Mouse (Mus musculus): ENCODE measurements at regions not wholly inside any gene's neighbourhood (a gene's known extent, or its start where the extent isn't known, plus 50 kb on each side); places are given as distances from the start of the nearest gene placed in this dataset.

DNA sequence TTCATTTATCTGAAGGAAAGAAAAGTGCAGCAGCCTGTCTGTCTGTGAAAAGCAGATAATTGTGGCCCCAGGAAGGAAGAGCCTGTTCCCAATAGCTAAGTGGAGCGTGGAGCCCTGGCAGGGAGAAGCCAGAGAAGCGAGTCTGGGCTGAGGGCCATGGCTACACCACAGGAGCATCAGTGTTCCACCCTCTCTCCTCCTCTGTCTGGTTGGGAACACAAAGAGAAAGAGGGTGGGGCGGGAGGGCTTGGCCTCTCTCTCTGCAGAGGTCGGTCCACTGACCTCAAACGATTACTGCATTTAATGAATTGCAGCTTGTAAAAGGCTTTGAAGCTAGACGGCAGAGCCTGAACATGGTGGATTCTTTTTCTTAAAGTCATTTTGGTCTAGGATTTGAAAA lies 329.0 kb downstream of the Pik3r1 start:
- no peak for DNase-seq (ENCODE audit: extremely low read depth)
- no peaks in the 10 kb centered on the region for H3K4me1 ChIP-seq (ENCODE audit: control insufficient read depth in 1 of 2, insufficient read depth in 2 of 2)
- dilution Hi-C loops (cut with MboI; ENCODE audit: extremely low pct_ligation_motif_present, extremely low pct_unique_long_range_greater_than_20kb, low sequenced_read_pairs): no loop called here

DNA sequence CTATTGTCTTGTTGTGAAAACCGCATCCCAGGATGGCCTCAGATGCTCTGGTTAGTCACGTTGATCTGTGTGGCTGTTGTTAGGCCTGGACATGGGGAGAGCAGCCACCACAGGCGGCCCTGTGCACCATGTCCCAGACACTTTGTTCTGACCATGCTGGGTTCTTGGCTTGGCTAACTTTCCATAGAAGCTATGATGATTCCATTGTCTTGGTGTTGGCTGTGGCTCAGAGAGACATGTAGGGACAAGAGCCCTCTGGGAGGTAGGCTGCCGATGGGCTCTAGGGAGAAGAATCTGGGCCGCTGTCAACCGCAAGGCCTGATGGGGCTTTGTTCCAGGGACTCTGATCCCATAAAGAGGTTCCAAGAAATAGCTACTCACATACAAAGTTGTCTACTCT lies 334.9 kb downstream of the Pik3r1 start:
- Histone ChIP-seq H3K9me3 (replicated peaks; ENCODE audit: low read length) (no peaks in the 10 kb centered on the region), H3K4me3 (replicated peaks in 1 of 3; ENCODE audit: low read depth in 2 of 3, low read length in 2 of 3, poor library complexity in 1 of 3) (no peak overlapping the region), H3K27me3 (replicated peaks) (no peaks in the 10 kb centered on the region), H3K27ac (ENCODE audit: insufficient read depth, low read depth) (no peak overlapping the region), H3K4me1 (ENCODE audit: control insufficient read depth in 1 of 2, insufficient read depth in 2 of 2) (no peaks in the 10 kb centered on the region), H3K4me2 (ENCODE audit: insufficient read depth, low read depth, poor library complexity, severe bottlenecking) (no peak overlapping the region), H3K9ac (ENCODE audit: insufficient read depth, low read depth) (no peak overlapping the region), H3K36me3 (replicated peaks in 1 of 2; ENCODE audit: control insufficient read depth in 1 of 2, insufficient read depth in 1 of 2, low read length in 1 of 2) (no peaks in the 10 kb centered on the region), H3K79me2 (replicated peaks; ENCODE audit: control insufficient read depth, extremely low read depth, insufficient read depth, poor library complexity, severe bottlenecking) (no peaks in the 10 kb centered on the region)
- TF ChIP-seq EP300 (IDR thresholded peaks at IDR 0.05; ENCODE audit: low read length) (no peak), BHLHE40 (IDR thresholded peaks at IDR 0.05; ENCODE audit: low read depth, low read length) (no peak), IRF4 (IDR thresholded peaks at IDR 0.05; ENCODE audit: low read depth, low read length) (no peak), KAT2A (IDR thresholded peaks at IDR 0.05; ENCODE audit: insufficient replicate concordance, low read length) (no peak), MYC (IDR thresholded peaks at IDR 0.05; ENCODE audit: low read depth, low read length) (no peak), MAX (IDR thresholded peaks at IDR 0.05; ENCODE audit: low read length) (no peak)
- DNase-seq (ENCODE audit: extremely low read depth): no peak
- in situ Hi-C loops (cut with MboI; ENCODE audit: low pct_ligation_motif_present, low pct_unique_long_range_greater_than_20kb, low sequenced_read_pairs) (no loop called here), dilution Hi-C loops (cut with MboI; ENCODE audit: extremely low pct_ligation_motif_present, extremely low pct_unique_long_range_greater_than_20kb, low sequenced_read_pairs) (no loop called here)

More for the DNA sequence above, 329.0 kb downstream of the Pik3r1 start:
- no peak overlapping the region for H3K27ac ChIP-seq (ENCODE audit: insufficient read depth, low read depth)
- H3K9me3 ChIP-seq (replicated peaks; ENCODE audit: low read length): no peaks in the 10 kb centered on the region
- H3K4me3 ChIP-seq (replicated peaks in 1 of 3; ENCODE audit: low read depth in 2 of 3, low read length in 2 of 3, poor library complexity in 1 of 3): no peak overlapping the region
- in situ Hi-C loops (cut with MboI; ENCODE audit: low pct_ligation_motif_present, low pct_unique_long_range_greater_than_20kb, low sequenced_read_pairs): no loop called here
- H3K79me2 ChIP-seq (replicated peaks; ENCODE audit: control insufficient read depth, extremely low read depth, insufficient read depth, poor library complexity, severe bottlenecking): no peaks in the 10 kb centered on the region
- H3K36me3 ChIP-seq (replicated peaks in 1 of 2; ENCODE audit: control insufficient read depth in 1 of 2, insufficient read depth in 1 of 2, low read length in 1 of 2): no peaks in the 10 kb centered on the region
- H3K9ac ChIP-seq (ENCODE audit: insufficient read depth, low read depth): no peak overlapping the region
- H3K4me2 ChIP-seq (ENCODE audit: insufficient read depth, low read depth, poor library complexity, severe bottlenecking): no peak overlapping the region
- TF ChIP-seq CHD2 (IDR thresholded peaks at IDR 0.05; ENCODE audit: low read length) (no peak), USF1 (IDR thresholded peaks at IDR 0.05; ENCODE audit: low read depth, low read length) (no peak), USF2 (conservative IDR thresholded peaks at IDR 0.05; ENCODE audit: low read depth, low read length) (no peak), ETS1 (conservative IDR thresholded peaks at IDR 0.05; ENCODE audit: low read depth, low read length) (no peak), BHLHE40 (IDR thresholded peaks at IDR 0.05; ENCODE audit: low read depth, low read length) (no peak), EP300 (IDR thresholded peaks at IDR 0.05; ENCODE audit: low read length) (no peak), MAX (IDR thresholded peaks at IDR 0.05; ENCODE audit: low read length) (no peak), IRF4 (IDR thresholded peaks at IDR 0.05; ENCODE audit: low read depth, low read length) (no peak), NELFE (IDR thresholded peaks at IDR 0.05; ENCODE audit: low read depth, low read length) (no peak), JUND (conservative IDR thresholded peaks at IDR 0.05; ENCODE audit: low read depth, low read length) (no peak), POLR2AphosphoS2 (IDR thresholded peaks at IDR 0.05; ENCODE audit: low read depth, low read length) (no peak), ZMIZ1 (IDR thresholded peaks at IDR 0.05; ENCODE audit: low read depth, low read length) (no peak)
- H3K27me3 ChIP-seq (replicated peaks): no peaks in the 10 kb centered on the region

Data from CH12.LX (cell line).